Mouse (Mus musculus) hindbrain, embryonic 13.5 days (tissue): Measurements from ENCODE around the gene Adh6a. TPM values are rescaled to one million over a fixed set of nuclear protein-coding genes. Genes with fewer than 3 reads are reported as not detected.
"Not testable (repeated sequence)": the region's sequence is repeated elsewhere in the genome, so short reads cannot be mapped to it uniquely, and the experiment has no call there.

ENCODE experiments used
- ATAC-seq: fragments of 200-750 bp; cut with Nextera tagmentation; 2 replicates; pipeline ENCODE4 v1.8.0; 2017; ENCODE audit warnings: moderate TSS enrichment; ENCODE audit not compliant: low FRiP score
- H3K27ac ChIP-seq: fragments of 300-500 bp; sonication (generic); 2 replicates; pipeline ENCODE4 v1.5.1; 2015; ENCODE audit warnings: inconsistent platforms, mild to moderate bottlenecking, moderate library complexity
- H3K27me3 ChIP-seq: fragments of 300-500 bp; sonication (generic); 2 replicates; pipeline ENCODE4 v1.6.1; 2015; ENCODE audit warnings: mild to moderate bottlenecking, inconsistent platforms
- H3K36me3 ChIP-seq: fragments of 300-500 bp; sonication (generic); 2 replicates; pipeline ENCODE4 v1.6.1; 2015; ENCODE audit warnings: mild to moderate bottlenecking, inconsistent platforms
- H3K4me1 ChIP-seq: fragments of 300-500 bp; sonication (generic); replicated peaks from 2 replicates; pipeline ENCODE4 v1.6.1; 2015; ENCODE audit warnings: inconsistent platforms
- H3K4me2 ChIP-seq: fragments of 300-500 bp; sonication (generic); 2 replicates; pipeline ENCODE4 v1.6.1; 2015; ENCODE audit warnings: inconsistent platforms, mild to moderate bottlenecking, moderate library complexity
- H3K4me3 ChIP-seq: fragments of 300-500 bp; sonication (generic); 2 replicates; pipeline ENCODE4 v1.5.1; 2015; ENCODE audit warnings: mild to moderate bottlenecking, inconsistent platforms
- H3K9ac ChIP-seq: fragments of 300-500 bp; sonication (generic); 2 replicates; pipeline ENCODE4 v1.6.1; 2015; ENCODE audit warnings: mild to moderate bottlenecking, inconsistent platforms
- H3K9me3 ChIP-seq: fragments of 300-500 bp; sonication (generic); 2 replicates; pipeline ENCODE4 v1.6.1; 2016; ENCODE audit warnings: inconsistent platforms
- WGBS: fragments of 180-500 bp; shearing (Covaris S2); methylation state at CpG from one replicate; pipeline ENCODE4 v1.1.7; 2015; 5-methylcytosine and 5-hydroxymethylcytosine counted together
- polyA plus RNA-seq: library from polyadenylated mRNA; unstranded; fragments of >200 nt; fragmentation: Nextera tagmentation; extraction: Ambion mirVana; gene quantifications from 2 replicates; pipeline ENCODE4 v1.2.1, GENCODE M21; 2015

The Adh6a gene
- polyA plus RNA-seq, 1 experiment from 2014 or later, result not detected

DNA sequence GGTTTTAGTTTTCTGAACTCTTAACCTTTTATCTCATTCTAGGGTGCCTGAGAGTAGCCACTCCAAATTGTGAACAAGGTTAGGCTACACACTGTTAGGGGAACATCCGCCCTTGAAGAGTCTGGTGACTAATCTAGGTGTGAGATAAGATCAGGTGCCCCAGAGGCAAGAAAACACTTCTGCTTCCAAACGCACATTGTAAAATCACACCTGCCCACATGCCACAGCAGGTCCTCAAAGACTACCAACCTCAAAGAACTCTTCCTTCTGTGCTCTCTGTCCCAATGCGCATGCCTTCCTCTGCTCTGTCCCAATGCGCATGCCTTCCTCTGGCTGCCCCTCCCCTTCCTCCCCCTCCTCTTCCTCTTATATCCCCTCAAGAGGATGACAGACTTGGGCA, 21.2 kb downstream of the Adh6a start:
- H3K27me3 ChIP-seq, result no peaks in the 10 kb centered on the region
- no peaks in the 10 kb centered on the region for H3K36me3 ChIP-seq
- H3K4me3 ChIP-seq, result no peak overlapping the region
- no peaks in the 10 kb centered on the region for H3K4me1 ChIP-seq
- ATAC-seq, result no peak
- WGBS, result 91% methylated on average over 4 of the region's 4 CpGs
- no peak overlapping the region for H3K27ac ChIP-seq
- no peak overlapping the region for H3K4me2 ChIP-seq
- no peak overlapping the region for H3K9ac ChIP-seq
- no peaks in the 10 kb centered on the region for H3K9me3 ChIP-seq

DNA sequence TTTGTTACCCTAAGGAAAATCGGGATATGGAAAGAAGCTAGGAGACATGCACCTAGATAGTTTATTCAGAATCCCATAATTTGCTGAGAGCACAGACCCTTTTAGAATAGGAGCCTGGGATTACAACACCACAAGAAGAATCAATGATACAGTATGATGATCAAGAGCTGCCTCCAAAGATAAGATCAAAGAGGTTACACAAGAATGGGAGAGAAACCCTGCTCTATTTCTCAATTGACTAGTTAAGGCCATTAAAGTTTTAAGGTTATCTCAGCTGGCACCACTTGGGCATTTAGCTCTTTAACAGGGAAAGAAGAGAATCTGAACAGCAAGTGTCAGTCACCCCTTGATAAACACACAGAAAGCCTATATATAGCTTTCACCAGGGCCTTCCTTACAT, 22.5 kb downstream of the Adh6a start:
- Histone ChIP-seq H3K4me3 (no peak overlapping the region), H3K4me2 (no peak overlapping the region), H3K27me3 (no peaks in the 10 kb centered on the region), H3K36me3 (no peaks in the 10 kb centered on the region), H3K27ac (no peak overlapping the region), H3K4me1 (no peaks in the 10 kb centered on the region), H3K9me3 (no peaks in the 10 kb centered on the region), H3K9ac (no peak overlapping the region)
- WGBS, result 94% methylated on average over 1 of the region's 1 CpGs
- no peak for ATAC-seq

GRCm38 (mm10) chr3:138336104-138336754, 23.1 kb downstream of the Adh6a start:
- WGBS, result 74% methylated on average over 3 of the region's 3 CpGs
- no peaks in the 10 kb centered on the region for H3K36me3 ChIP-seq
- no peak overlapping the region for H3K9ac ChIP-seq
- no peak for ATAC-seq
- no peak overlapping the region for H3K4me2 ChIP-seq
- no peak overlapping the region for H3K4me3 ChIP-seq
- no peaks in the 10 kb centered on the region for H3K9me3 ChIP-seq
- H3K27me3 ChIP-seq, result no peaks in the 10 kb centered on the region
- H3K27ac ChIP-seq, result no peak overlapping the region
- no peaks in the 10 kb centered on the region for H3K4me1 ChIP-seq

- H3K27ac ChIP-seq, result no peak within 1 kb of the TSS
- WGBS, result 90% methylated on average over 14 of the region's 14 CpGs
- H3K36me3 ChIP-seq, result no peaks in the 10 kb centered on the region
- no peak within 1 kb of the TSS for H3K9ac ChIP-seq
- H3K27me3 ChIP-seq, result no peaks in the 10 kb centered on the region
- H3K4me3 ChIP-seq, result no peak within 1 kb of the TSS
- no peak within 1 kb of the TSS for H3K4me2 ChIP-seq
- no peaks in the 10 kb centered on the region for H3K9me3 ChIP-seq
- ATAC-seq, result no peak
- H3K4me1 ChIP-seq, result no peaks in the 10 kb centered on the region
Observed at GRCm38 (mm10) chr3:138341471-138341870, 28.4 kb downstream of the Adh6a start, which contains the start of gene Adh6b. Gene Adh6b, plus strand, starts transcription at chr3:138341775.

DNA sequence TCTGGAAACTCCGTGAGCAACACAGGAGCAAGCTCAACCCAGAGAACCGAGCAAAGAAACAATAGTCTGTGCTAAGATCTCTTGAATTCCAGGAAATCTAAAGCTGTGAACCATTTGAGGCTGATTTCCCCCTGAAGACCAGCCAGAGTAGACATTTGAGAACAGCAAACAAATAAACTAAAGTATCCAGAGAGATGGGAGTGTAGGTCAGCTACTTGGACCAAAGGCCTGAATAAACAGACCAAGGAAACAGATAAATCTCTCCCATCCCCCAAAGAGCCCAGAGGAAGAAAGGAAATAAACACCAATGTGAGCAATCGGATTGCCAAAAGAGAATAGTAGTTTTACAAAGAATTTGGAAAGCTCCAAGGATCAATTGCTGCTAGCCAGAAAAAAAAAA, 34.0 kb downstream of the Adh6a start:
- no peaks in the 10 kb centered on the region for H3K36me3 ChIP-seq
- H3K4me2 ChIP-seq, result no peak overlapping the region
- H3K4me3 ChIP-seq, result no peak overlapping the region
- no peaks in the 10 kb centered on the region for H3K27me3 ChIP-seq
- no peak overlapping the region for H3K9ac ChIP-seq
- no peak overlapping the region for H3K27ac ChIP-seq
- H3K9me3 ChIP-seq, result no peaks in the 10 kb centered on the region
- no peak for ATAC-seq
- WGBS, result 74% methylated on average over 3 of the region's 3 CpGs
- H3K4me1 ChIP-seq, result no peaks in the 10 kb centered on the region

DNA sequence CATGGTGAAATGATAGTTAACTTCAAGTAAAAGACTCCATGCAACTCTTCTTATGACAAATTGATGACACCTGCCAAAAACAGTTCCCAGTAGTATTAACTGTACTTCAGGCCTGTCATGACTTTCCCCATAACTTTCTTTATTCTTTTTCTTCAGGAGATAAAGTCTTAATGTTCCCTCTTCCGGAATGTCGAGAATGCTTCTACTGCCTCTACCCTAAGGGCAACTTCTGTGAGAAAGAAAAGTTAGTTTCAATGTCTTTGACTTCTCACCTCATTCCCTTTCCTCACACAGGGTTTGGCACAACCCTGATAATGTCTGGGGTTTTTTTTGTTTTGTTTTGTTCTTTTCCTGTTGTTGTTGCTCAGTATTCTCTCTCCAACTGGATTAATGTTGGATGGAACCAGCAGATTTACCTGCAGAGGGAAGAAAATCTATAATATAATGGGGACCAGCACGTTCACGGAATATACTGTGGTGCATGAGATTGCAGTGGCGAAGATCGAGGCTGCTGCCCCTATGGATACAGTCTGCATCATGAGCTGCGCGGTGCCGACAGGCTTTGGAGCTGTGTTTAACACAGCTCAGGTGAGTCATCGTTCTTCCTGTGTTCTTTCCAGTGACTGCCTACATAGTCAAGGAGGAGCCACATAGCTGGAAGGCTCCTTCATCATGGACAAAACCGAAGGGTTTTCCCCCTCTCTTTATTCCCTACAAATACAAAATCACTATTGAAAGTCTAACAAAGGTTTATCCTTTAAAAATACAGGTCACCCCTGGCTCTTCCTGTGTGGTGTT, 39.1 kb downstream of the Adh6a start:
- Histone ChIP-seq H3K9ac (no peak overlapping the region), H3K9me3 (no peaks in the 10 kb centered on the region), H3K4me1 (no peaks in the 10 kb centered on the region), H3K36me3 (no peaks in the 10 kb centered on the region), H3K4me3 (no peak overlapping the region), H3K4me2 (no peak overlapping the region), H3K27me3 (no peaks in the 10 kb centered on the region), H3K27ac (no peak overlapping the region)
- ATAC-seq, result no peak
- whole genome bisulfite sequencing, result 97% methylated on average over 11 of the region's 11 CpGs

DNA sequence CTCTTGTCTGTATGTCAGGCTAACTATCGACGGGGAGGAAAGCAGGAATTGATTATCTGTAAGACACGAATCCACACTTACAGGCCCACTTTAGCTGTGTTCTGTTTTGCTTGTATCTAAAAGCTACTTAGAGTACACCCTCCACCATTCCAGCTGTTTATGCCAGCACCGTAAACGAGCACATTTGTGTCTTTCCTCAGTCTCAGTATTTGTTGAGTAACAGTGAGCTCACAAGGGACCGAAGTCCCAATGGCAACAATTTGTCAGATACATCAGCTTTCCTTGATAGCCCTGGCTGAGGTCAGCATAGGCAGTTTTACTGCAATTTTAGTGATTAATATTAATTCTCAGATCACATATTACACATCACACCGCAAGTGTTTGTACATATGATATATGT, 45.8 kb downstream of the Adh6a start:
- 91% methylated on average over 7 of the region's 7 CpGs for WGBS
- no peak for ATAC-seq
- H3K4me1 ChIP-seq, result no peaks in the 10 kb centered on the region
- no peaks in the 10 kb centered on the region for H3K27me3 ChIP-seq
- no peak overlapping the region for H3K27ac ChIP-seq
- H3K9me3 ChIP-seq, result no peaks in the 10 kb centered on the region
- H3K36me3 ChIP-seq, result no peaks in the 10 kb centered on the region
- H3K4me2 ChIP-seq, result no peak overlapping the region
- no peak overlapping the region for H3K9ac ChIP-seq
- H3K4me3 ChIP-seq, result no peak overlapping the region

- Histone ChIP-seq H3K27me3 (no peaks in the 10 kb centered on the region), H3K36me3 (no peaks in the 10 kb centered on the region), H3K4me3 (no peak overlapping the region), H3K27ac (no peak overlapping the region), H3K4me2 (no peak overlapping the region), H3K9me3 (no peaks in the 10 kb centered on the region), H3K9ac (no peak overlapping the region), H3K4me1 (no peaks in the 10 kb centered on the region)
- no peak for ATAC-seq
- 82% methylated on average over 4 of the region's 4 CpGs for WGBS
Observed at GRCm38 (mm10) chr3:138360721-138361120, 47.6 kb downstream of the Adh6a start.

GRCm38 (mm10) chr3:138362920-138363319, 49.8 kb downstream of the Adh6a start:
- Histone ChIP-seq H3K36me3 (no peaks in the 10 kb centered on the region), H3K9ac (no peak overlapping the region), H3K9me3 (no peaks in the 10 kb centered on the region), H3K4me3 (no peak overlapping the region), H3K27me3 (no peaks in the 10 kb centered on the region), H3K4me2 (no peak overlapping the region), H3K4me1 (no peaks in the 10 kb centered on the region), H3K27ac (no peak overlapping the region)
- no peak for ATAC-seq
- 83% methylated on average over 2 of the region's 2 CpGs for WGBS

DNA sequence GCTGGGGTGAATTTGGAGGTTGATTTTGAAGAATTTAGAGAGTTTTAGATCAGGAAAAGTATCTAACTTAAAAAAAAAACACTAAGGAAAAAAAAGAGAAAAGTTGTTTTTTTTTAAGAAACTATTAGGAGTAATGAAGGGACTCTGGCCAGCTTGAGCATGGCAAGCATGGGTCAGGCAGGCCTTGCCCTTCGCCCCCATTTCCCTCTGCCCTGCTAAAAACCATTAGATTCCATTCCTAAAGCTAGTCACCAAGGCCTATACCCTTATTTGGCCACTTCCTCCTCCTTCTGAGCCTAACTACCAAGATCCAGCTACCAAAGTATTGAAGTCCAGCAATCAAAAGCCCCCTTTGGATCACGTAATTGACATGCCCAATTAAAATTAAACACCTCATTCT, 53.1 kb downstream of the Adh6a start:
- Histone ChIP-seq H3K4me2 (no peak overlapping the region), H3K9me3 (no peaks in the 10 kb centered on the region), H3K4me3 (no peak overlapping the region), H3K4me1 (no peaks in the 10 kb centered on the region), H3K27ac (no peak overlapping the region), H3K36me3 (no peaks in the 10 kb centered on the region), H3K27me3 (no peaks in the 10 kb centered on the region), H3K9ac (no peak overlapping the region)
- 92% methylated on average over 2 of the region's 2 CpGs for WGBS
- ATAC-seq, result no peak

- Histone ChIP-seq H3K4me3 (no peak overlapping the region), H3K9me3 (no peaks in the 10 kb centered on the region), H3K4me2 (no peak overlapping the region), H3K4me1 (no peaks in the 10 kb centered on the region), H3K36me3 (no peaks in the 10 kb centered on the region), H3K27me3 (no peaks in the 10 kb centered on the region), H3K27ac (no peak overlapping the region), H3K9ac (no peak overlapping the region)
- ATAC-seq, result no peak
- WGBS, result 85% methylated on average over 1 of the region's 1 CpGs
Observed at GRCm38 (mm10) chr3:138369546-138369945, 56.5 kb downstream of the Adh6a start.

DNA sequence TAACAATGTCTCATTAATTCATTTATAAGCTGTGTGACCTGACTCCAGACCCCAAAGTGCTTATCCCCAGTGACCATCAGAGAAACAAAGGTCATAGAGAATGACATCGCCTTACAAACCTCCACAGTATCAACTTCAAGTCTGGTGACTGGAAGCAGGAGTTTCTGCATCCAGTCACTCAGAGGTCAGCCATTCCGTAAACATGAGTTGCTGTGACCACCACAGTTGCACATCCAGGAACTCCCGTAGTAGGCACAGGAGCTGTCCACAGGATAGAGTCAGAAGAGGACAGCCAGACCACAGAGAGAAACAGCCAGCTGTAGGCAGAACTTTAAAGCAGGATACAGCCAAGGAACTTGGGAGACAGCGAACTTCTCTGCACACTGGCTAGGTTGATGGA, 57.2 kb downstream of the Adh6a start:
- not testable (repeated sequence) for H3K27me3 ChIP-seq, H3K9ac ChIP-seq, H3K9me3 ChIP-seq, H3K27ac ChIP-seq, H3K4me3 ChIP-seq, H3K4me2 ChIP-seq, ATAC-seq, H3K4me1 ChIP-seq, H3K36me3 ChIP-seq
- 80% methylated on average over 4 of the region's 4 CpGs for WGBS

DNA sequence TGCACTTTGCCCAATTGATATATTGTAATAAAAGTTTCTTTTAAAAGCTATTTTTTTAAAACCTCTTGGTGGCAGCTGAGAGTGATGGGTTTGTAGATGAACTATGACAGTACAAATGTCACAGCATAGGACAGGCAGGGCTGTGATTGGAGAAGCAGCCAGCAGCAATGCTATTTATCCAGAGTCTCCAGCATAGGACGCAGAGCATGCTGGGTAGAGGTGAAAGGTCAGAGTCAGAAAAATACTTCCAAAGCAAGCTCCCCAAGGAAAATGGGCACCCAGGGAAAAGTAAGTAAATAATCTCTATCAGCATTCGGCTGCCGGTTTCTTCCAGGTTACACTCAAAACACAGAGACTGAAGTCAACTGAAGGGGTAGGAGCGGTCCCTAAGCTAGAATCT, 60.8 kb downstream of the Adh6a start:
- ATAC-seq, result no peak
- WGBS, result 76% methylated on average over 4 of the region's 4 CpGs

More for the DNA sequence above, 60.8 kb downstream of the Adh6a start:
- no peak overlapping the region for H3K4me2 ChIP-seq
- no peak overlapping the region for H3K4me3 ChIP-seq
- no peaks in the 10 kb centered on the region for H3K9me3 ChIP-seq
- no peak overlapping the region for H3K9ac ChIP-seq
- no peak overlapping the region for H3K27ac ChIP-seq
- H3K4me1 ChIP-seq, result no peaks in the 10 kb centered on the region
- H3K36me3 ChIP-seq, result no peaks in the 10 kb centered on the region
- H3K27me3 ChIP-seq, result no peaks in the 10 kb centered on the region
